Mouse (Mus musculus) gonadal fat pad, adult 2 months (tissue): ENCODE measurements at regions not wholly inside any gene's neighbourhood (a gene's known extent, or its start where the extent isn't known, plus 50 kb on each side); places are given as distances from the start of the nearest gene placed in this dataset.

ENCODE experiments used
- DNase-seq: peaks from one replicate; pipeline ENCODE4 v3.0.0-alpha.2; 2012; ENCODE audit warnings: low read depth

DNA sequence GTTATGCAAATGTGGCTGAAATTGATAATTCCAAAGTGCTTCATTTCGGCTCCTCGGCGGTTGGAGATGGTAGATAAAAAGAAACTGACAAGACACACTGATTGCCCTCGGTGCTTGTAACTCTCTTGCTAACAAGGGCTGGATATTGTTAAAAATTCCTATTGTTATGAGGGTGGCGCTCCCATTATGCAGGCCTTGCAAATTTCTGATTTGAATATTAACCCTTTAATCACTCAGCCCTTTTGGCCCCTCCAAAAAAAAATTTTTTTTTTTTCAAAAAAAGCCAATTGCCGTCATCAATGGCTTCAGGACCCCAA is 469.8 kb downstream of the Vrk1 start:
- no peak for DNase-seq

GRCm38 (mm10) chr12:106480281-106481060 is 470.4 kb downstream of the Vrk1 start:
- DNase-seq: no peak

DNA sequence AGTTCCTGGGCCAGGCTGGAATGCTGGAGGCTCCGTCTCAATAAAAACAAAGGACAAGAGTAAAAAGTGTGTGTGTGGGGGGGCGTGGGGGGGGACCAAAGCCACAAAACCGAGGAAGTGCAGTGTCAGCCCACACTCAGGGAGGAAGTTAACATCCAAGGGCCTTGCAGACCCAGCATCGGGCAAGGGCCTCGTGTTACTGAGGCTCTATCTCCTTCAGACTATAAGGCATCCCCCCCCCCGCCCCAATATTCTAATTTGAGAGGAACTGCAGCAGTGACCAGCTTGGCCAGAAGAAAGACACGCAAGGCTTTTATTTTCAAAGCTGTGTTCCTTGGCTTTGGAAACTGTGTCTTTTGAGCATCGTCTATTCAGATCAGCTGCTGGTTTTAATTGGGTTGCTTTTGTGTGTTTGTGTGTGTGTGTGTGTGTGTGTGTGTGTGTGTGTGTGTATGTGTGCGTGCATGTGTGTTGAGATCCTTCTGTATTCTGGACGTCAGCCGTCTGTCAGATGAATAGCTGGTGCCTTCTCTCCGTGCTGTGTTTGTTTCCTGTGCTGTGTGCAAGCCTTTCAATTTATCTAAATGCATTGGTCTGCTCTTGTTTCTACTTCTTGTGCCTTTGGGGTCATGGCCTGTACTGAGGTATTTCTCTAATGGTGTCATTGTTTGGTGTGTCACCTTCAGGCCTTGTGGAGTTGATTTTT is 491.7 kb downstream of the Vrk1 start:
- no peak for DNase-seq

DNA sequence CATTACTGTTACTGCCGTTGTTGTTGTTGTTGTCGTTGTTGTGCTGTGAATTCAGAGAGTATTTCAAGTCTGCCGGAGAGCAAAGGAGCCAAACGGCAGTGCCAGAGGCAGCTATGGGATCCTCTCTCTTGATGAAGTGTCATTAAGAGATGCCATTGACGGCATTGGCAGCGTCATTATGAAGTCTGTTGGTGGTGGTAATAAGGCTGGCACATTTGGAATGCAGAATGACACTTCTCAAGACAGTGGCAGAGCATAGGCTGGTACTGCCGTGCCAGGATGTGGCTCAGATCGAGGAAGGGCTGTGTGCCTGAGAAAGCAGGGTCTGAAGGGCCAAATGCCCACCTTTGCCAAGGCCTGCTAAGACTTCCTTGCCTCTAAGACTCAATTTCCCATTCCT is 494.3 kb downstream of the Vrk1 start:
- no peak for DNase-seq

DNA sequence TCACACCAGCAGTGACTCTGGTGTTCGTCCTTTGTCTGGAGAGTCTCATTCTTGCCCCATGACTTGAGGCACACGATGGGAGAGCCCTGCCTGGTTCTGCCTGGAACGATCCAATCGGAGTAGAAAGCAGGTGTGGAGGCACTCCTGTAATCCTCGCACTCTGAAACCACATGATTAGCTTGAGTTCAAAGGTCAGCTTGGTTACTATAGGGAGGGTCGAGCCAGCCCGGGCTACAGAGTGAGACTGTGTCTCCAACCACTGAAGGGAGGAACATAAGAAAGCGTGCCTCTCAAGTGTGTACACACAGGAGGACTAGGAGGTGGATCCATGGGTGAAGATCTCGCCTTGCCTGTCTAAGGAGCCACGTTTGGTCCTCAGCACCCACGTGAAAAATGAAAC is 504.0 kb downstream of the Vrk1 start:
- DNase-seq: no peak

- DNase-seq: no peak
These were observed 505.3 kb downstream of the Vrk1 start for GRCm38 (mm10) chr12:106515257-106515788.

- DNase-seq: no peak
These were observed 509.1 kb downstream of the Vrk1 start for GRCm38 (mm10) chr12:106519141-106519540.

- DNase-seq: no peak
These were observed 514.4 kb downstream of the Vrk1 start for GRCm38 (mm10) chr12:106524411-106524810.

GRCm38 (mm10) chr12:106527116-106527515 is 517.1 kb downstream of the Vrk1 start:
- no peak for DNase-seq

DNA sequence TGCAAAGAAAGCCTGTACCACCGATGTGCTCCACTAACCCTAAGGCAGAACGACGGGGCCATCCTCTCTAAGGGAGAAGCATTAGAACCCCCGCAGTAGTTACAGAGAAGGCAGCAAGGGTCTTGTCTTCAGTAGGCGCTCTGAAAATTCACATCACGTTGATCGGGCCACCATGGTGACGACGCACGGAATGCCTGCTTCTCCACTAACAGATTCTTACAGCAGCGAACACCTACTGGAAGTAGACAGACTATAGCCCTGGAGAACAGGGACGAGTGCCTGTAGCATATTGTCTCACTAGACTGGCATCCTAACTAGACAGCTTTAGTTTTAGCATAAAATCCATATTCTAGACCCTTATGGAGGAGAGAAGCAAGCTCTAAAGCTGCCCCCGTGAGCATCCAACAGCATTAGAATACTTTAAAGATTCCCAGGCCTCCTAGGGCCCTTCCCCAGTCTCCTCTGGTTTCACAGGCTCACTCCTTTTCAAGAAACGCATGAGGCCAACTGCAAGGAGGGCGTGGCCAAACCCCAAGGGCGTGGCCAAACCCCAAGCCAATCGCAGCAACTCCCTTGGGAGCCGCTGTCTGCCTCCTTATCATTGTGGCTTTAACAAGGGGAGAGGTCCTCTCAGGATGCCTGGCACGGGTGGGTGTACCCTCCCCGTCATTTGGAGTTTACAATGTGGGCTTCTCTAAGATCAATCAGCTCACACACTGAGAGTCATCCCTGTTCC is 517.8 kb downstream of the Vrk1 start:
- DNase-seq: no peak

GRCm38 (mm10) chr12:106528521-106528920 is 518.5 kb downstream of the Vrk1 start:
- DNase-seq: no peak

- no peak for DNase-seq
These were observed 519.1 kb downstream of the Vrk1 start for GRCm38 (mm10) chr12:106529175-106529574.

DNA sequence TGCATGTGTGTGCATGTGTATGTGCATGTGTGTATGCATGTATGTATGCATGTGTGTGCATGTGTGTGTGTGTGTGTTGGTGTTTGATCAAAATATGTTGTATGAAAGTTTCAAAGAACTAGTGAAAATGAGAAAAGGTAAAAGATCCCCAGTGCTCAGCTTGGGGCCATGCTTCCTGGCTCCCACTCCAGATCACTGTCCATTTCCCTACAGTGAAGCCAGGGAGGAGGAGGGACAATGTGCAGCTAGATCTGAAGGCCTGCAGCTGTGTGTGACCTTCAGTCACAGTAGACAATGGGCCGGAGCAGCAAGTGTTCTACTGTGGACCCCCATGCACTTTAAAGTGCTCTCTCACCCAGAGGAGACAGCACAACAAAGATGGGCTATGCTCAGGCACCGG is 525.1 kb downstream of the Vrk1 start:
- DNase-seq: no peak

DNA sequence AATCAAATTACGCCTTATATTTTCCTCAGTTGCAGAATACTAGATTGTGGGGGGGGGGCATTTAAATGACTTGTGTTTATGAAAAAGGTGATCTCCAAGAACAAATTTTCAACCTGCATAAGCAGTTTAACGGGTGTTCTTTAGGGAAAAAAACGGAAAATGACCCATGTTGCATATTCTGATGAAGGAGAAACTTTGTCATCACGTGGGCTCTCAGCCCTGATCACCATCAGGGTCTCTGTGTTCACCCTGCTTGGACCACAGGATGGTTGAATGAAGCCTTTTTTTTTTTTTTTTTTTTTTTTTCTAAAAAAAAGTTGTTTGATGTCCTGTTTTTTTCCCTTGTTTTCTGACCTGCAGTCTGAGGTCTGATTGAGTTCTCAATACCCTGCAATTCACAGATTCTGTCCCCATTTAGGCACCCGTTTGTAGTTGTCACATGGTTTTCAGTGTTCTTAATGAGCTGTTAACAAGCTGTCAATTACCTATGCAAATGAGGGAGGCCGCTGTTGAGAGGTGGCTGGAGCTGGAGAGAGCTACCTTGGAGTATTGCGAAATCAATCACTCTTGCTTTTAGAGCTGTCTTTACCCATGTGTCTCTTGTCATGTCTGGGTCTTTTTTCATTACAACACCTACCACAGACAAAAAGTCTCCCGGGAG is 525.7 kb downstream of the Vrk1 start:
- DNase-seq: no peak

- no peak for DNase-seq
These were observed 526.2 kb downstream of the Vrk1 start for GRCm38 (mm10) chr12:106536289-106536636.

DNA sequence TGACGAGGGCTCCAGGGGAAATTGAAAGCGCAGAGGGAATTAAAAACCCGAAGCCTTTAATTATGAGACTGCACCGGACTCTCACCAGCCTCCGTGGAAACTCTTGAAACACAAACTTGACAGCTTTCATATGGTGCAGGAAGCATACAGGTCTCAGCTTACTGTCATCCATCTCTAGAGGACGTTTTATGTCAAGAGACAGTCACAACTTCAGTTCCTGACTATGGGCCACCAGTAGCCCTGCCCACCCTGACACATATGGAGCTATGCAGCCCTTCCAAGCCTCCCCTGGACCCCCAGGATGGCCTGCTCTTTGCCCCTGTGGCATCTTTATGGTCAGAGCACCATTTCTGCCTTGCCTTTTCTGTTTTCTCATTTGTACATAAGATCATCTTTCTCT is 530.0 kb downstream of the Vrk1 start:
- DNase-seq: no peak

GRCm38 (mm10) chr12:106559566-106559965 is 549.5 kb downstream of the Vrk1 start:
- DNase-seq: no peak

DNA sequence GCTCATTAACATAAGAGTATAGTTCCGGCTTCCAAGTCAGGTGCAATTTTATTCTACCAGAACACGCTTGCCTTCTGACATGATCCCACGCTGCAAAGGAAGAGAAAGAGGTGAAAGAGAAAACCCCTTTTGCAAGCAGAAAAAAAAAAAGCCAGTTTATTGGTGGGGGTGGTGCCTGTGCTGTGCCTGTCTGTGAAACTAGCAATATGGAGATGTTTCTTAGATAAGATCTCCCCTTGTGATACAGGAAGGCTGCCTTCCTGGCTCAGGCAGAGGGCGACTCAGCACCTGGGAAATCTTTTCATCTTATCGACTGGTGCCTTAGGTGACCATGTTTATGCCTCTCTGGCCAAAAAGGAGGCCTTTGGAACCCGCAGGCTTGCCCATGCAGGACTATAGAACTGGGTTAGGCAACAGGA is 555.2 kb downstream of the Vrk1 start:
- peak; percentile 83 for DNase-seq

DNA sequence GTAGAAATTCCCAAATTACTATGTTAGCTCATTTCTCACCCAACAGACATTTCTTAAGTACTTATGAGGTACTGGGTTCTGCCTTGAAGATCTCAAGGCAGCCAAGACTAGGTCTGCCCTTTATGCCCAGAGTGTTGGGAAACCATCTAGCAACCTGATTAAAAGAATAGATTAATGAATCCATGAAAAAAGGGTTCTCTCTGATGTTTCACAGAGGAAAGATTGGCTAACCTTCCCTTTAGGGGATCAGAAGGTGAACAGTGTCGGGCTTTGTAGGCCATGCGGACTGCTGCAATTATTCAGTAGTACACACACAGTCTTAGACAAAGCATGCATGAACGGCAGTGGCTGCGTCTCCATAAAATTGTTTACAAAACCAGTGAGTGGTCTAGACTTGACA is 556.3 kb downstream of the Vrk1 start:
- DNase-seq: peak; percentile 80

DNA sequence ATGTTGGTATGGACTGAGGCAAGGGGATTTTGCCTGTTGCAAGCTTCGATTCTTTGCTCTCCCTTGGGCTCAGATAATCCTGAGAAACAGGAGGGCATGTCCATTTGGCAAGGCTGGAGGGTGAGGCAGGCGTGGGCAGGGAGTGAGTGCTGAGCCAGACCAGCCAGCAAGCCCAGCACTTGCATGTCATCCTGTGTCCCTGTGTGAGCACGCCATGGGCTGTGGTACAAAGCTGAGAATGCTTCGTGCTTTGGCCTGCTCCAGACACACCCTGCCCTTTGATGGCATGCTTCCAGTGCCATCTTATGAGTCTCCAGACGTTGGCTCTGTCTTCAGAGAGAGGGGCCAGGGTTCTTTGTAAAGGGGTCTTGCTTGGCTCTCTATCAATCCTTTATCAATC is 557.1 kb downstream of the Vrk1 start:
- peak; percentile 73 for DNase-seq

GRCm38 (mm10) chr12:106568541-106569085 is 558.6 kb downstream of the Vrk1 start:
- peak; percentile 74 for DNase-seq

- no peak for DNase-seq
These were observed 562.9 kb downstream of the Vrk1 start for GRCm38 (mm10) chr12:106572956-106573355.
